Mouse (Mus musculus) cerebellum, postnatal 25 days (tissue): ENCODE measurements around the gene Erv3.

Source experiments
- DNase-seq, 2 experiments: peaks; one replicate each; pipeline ENCODE4 v3.0.0; 2021; ENCODE audit warnings: mixed read lengths in 2 of 2

Gene Erv3

DNA sequence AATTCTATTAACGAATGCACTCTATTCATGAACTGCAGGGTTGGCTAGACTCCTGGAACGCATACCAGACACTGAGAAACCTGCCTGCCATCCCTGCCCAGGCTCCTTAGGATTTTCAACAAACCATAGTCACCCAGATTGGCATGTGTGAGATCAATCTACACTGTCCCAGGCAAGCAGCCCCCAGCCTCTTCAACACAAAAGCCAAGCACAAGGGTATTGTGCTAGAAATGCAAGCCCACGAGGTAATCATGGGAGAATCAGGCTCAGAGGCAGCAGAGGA, 37.9 kb downstream of the Erv3 start:
- DNase-seq: no peak

DNA sequence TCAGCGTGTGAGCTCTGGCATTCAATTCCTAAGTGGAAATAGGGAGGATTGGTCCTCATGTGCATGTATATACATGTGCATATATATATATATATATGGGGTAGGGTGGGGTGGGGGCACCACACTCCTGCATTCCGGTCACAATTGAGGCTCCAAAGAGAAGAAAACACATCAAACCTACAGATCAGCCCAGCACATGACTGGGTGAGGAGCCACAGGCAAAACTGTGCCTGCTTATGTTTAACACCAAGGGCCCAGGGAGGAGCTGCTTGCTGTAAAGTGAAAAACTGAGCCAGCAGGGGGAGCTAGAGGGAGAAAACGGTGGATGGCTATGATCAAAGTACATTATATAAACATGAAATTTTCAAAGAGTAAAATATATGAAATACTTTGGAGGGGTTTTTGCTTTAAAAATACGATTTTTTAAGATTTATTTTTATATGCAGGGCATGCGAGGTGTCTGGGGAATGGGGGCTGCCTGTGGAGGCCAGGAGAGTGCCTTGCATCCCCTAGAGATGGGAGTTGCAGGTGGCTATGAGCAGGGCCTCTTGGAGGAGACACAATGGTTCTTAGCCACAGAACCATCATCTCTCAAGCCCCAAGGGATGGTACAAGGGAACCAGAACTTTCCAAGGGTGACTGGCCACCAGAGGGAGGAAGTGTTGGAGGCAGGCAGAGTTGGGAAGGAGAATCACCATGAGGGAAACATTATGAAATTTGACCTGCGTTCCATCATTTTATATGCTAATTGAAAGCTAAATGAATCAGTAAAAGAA, 38.4 kb downstream of the Erv3 start:
- DNase-seq: peak; percentile 76 to 89

DNA sequence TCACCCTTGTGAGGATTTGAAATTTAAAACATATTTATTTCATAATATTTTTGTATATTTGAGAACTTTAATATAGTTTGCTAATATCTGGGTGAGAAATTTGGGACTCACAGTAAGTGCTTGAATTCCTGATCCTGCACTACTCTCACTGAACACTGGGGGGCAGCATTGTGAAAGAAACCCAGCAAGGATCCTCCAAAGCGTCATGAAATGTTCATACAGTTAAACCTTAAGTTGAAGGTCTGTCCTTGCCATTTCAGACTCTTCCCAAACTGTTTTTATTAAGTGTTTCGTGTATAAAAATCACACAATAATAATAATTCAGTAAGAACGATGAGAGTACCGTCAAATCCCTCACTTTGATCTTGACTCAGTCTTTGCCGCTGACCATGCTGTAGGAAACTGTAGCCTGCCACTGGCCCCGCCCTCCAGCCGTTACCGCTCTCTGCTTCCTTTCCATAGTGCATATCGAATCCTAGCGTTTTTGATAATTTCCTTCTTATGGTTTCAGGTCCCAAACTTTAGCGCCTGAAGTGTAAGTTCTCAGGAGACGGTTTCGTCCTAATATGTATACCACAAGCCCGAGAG, 39.4 kb downstream of the Erv3 start:
- DNase-seq: peak; percentile 86 to 87

DNA sequence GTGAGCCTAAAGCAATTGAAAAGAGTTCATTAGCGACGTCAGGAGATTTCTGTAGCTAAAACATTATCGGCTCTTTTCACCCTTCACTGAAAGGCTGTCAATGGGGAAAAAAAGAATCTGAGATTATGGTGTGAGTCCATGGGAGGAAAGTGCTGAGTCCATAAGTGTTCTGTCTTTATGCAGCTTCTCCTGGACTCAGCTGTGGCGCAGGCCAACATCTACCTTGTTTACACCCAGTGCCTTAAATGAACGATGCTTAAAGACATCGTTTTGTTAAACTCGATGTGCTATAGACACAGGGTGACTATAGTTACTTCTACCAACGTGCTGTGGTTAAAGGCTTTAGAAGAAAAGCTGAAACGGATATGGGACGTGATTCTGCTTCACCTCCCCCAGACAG, 45.2 kb downstream of the Erv3 start:
- no peak for DNase-seq

DNA sequence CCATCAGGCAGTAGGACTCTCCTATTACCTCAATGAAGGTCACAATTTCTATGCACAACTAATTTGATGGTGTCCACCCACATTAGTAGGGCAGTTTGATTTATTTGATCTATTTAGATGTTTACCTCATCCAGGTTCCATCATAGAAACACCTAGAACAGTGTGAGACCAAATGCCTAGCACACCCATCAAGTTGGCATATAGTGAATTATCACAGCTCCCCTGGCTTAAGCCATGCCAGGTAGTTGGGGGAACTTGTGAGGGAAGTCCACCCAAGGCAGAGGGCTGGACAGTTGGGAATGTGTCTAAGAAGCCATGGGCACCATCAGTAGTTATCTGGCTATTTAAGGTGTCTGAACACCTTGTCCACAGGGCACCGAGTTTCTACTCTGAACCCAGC, 46.1 kb downstream of the Erv3 start:
- no peak for DNase-seq

DNA sequence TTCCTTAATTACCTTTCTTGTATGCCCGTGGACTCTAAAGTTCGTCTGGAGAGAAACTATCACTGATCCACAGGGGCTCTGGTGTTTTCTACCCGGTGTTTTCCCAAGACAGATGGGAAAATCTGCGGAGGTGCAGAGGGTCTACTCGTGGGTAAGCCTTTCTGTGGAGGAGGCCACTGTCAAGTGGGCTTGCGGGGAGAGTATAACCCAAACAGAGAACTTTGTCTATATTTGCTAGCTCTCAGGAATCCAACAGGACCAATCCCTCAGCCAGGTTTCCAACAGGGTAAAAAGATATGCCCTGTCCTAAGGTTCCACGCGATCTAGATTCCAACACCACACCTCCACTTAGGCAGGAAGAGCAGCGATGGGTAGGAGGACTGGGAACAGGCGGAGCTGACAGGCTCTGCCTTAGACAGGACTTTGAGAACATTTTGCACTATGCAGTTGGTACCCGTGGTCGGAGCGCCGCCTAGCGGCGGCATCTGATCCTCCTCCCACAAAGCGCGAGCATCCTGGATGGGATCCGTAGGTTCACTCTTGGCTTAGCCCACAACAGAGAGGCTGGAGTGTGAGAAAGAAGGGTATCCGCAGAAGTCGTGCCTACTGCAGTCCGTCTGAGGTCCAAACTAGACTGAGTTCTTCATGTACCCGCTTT, 46.9 kb downstream of the Erv3 start:
- DNase-seq: peak; percentile 78 to 89

DNA sequence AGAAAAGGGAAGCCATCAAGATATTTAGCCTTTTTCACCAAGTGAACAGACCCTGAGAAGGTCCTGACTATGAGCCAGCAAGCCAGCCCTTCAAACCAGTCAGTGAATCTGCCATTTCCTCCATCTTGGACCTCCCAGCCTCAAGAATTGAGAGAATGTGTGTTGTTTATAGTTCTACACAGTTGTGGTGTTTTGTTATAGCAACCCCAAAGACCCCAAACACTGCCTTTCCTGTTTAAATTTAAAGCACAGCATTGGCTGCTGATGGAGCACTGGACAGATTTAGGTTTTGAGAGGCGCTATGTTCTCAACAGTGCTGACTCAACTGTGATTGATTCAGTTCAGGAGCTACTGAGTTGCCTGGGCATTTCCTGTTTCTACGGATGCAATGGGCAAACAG, 47.9 kb downstream of the Erv3 start:
- no peak for DNase-seq

DNA sequence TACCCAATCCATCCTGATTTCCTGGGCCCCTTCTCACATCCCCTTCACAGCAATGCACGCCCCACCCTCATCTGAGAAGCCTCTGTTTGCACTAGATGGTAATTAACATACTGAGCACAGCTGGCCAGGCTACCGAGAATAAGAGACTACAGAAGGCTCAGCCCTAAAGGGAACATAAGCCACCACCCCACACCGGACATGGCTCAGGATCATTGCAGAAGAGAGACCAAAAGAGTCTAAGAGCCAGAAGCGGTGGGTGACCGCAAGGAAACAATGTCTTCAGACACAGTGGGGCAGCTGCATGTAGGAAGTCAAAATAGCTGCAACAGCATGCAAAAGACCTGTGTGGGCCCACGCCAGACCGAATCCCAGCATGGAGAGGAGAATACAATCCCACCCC, 50.7 kb downstream of the Erv3 start:
- DNase-seq: no peak

DNA sequence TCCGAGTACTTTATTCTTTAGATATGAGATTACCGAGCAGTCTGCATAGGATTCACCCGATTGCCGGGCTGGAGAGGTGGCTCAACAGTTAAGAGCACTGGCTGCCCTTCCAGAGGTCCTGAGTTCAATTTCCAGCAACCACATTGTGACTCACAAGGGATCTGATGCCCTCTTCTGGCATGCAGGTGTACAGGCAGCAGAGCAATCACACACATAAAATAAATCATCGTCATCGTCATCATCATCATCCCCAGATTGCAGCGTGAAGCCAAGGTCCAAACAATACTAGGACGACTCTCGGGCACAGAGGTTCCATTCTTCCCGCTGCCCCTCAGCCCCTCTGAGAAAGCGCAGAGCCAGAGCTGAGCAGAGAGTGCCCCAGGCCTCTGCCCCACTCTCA, 51.9 kb downstream of the Erv3 start:
- DNase-seq: no peak

DNA sequence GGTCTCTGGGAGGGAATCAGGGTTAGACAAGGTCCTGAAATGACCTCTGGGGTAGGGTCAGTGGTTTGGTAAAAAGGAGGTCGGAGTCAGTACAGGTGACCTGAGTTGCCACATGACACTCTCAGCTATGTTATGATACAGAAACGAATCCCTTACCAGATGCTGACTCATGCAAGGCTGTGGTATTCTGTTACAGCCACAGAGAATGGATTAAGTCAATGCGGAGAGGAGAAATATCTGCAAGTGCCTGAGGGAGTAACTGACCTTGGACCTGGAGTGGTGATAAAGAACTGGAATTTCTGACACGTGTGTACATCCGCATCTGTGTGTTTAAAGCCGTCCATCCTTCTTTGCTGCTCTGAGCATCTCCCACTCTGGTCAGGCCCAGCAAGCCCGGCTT, 52.7 kb downstream of the Erv3 start:
- DNase-seq: no peak

DNA sequence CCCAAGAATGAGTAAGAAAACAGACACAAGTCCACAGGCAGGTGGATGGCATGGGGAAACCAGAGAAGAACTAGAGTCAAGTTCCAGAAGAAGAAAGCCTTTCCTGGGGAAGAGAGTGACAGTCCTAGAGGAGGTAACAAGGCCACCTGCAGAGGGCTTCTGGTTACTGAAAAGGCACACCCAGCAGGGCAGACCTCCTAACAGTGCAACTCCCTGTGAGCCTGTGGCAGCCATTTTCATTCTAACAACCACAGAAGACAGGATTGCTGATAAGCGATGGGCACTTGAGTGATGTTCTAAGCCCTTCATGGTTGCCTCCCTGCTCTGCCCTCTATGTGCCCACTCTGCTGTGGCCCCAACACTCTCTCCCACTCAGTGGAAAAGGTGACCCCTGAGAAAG, 54.2 kb downstream of the Erv3 start:
- DNase-seq: no peak

DNA sequence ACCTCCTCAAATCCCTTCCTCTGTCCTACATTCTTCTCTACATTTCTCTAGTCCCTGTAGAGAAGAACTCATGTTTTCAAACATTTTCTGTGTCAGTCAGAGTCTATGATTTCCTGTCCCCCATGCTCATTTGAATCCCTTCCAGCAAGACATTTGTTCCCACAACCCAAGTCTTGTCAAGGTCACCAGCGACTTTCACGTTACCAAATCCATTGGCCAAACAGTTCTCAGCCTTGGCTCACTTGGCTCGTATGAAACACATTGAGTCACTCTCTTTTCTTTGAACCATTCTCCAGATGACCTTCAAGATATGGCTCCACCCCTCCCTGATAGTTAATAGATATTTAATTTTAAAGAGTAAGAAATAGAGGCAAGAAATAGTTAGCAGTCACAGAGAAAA, 55.7 kb downstream of the Erv3 start:
- DNase-seq: no peak
